Mouse (Mus musculus): ENCODE data around the gene Gm20873. TPM values are rescaled to one million over a fixed set of nuclear protein-coding genes. Genes with fewer than 3 reads are reported as not detected.

Gm20873 gene
- not detected for polyA plus RNA-seq (2017; shearing (Covaris generic))

GRCm38 (mm10) chrY:6266798-6267197, at the start of gene Gm20873:
Gene Gm20873 (plus strand): TSS chrY:6267098.

DNA sequence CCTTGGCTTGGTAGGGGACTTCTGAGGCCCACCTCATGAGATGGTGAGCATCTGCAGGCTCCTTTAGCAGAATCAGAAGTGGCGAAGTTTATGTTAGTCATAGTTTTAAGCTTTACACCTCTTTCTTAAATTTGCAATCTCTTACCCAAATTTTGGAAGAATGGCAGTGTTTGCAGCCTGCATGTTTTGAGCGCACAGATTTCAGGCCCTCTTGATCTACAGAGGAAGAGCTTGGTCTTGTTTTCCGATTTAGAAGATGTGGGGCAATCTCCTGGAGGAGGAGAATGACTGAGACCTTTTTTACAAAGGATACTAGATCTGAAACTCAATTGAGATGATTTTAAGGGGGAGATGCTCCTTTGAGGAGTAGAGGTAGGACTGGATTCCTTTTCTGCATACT, 29.0 kb upstream of the Gm20873 start, which contains the start of gene Gm21746:
Gene Gm21746 (minus strand): TSS at position 101 of the 400 bp plus-strand sequence.

Other genes starting within 250 kb of the Gm20873 start
- gene Gm21746, start 29.1 kb upstream of the Gm20873 start, polyA plus RNA-seq (2017; shearing (Covaris generic)): not detected

All from inflammation-experienced regulatory T-cells, adult 16 weeks (primary cell).